Mouse (Mus musculus) monocyte, adult 59 days (primary cell): ENCODE results near the gene Cc2d1b. TPM values are rescaled to one million over a fixed set of nuclear protein-coding genes. Genes with fewer than 3 reads are reported as not detected.

Source experiments
- total RNA-seq, 2 experiments: library from RNA; stranded (reverse); gene quantifications; one replicate each; pipeline ENCODE4 v1.2.4; 2023

Cc2d1b gene
- 10 to 100 TPM; 41.1 to 45.2 TPM for total RNA-seq

GRCm38 (mm10) chr4:108619587-108620341, at the start of gene Cc2d1b:
Gene Cc2d1b, plus strand, starts transcription at chr4:108619940.

DNA sequence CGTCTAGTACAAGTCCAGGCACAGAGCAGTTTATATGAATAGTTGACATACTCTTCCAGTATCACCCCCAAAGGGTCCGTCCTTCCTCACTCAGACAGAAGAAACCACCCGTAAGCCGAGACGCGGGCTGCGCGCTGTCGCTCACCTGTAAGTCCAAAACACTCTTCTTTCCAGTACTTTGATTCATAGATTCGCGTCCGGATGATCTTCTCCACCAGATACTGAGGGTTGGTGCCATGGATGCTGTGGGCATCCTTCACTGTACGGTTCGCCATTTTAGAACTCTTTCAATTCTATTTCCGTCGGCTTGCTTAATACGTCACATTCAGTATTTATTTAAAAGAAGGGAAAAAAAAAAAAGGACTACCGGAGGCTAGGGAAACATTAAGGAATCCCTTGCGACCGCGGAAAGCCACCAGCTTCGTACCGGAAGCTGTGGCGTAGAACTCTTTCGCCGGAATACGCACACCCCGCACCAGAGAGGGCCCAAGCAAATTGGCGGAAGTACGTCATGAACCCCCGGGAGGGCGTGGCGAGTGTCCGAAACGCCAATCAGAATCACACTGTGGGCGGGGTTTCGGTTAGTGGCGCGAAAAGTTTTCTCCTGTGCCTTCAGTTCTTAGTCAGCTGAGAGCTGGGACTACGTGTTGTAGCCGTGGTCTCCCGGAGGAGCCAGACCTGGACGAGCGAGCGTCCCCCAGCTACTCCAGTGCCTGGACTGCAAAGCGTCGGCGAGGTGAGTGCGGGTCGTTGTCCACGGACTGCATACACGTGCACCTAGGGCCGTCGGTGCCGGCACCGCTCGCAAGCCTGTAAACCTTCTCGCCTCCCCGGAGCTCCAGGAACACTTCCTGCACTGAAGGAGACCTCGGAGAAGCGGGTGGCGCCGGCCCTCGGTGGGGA, 40.6 kb upstream of the Cc2d1b start, which contains the start of the genes Prpf38a and Orc1:
TSS of gene Prpf38a (minus strand) at position 497 of the 903 bp plus-strand sequence.
TSS of gene Orc1 (plus strand) at position 584 of the 903 bp plus-strand sequence.

Other genes with a start within 250 kb of the Cc2d1b start
- gene Shisal2a, start 236.6 kb upstream of the Cc2d1b start, total RNA-seq, result not detected
- 1 to 10 TPM in 1 of 2 experiments, under 1 TPM in 1; 0.70 to 1.3 TPM for gene Gpx7, start 213.0 kb upstream of the Cc2d1b start, total RNA-seq
- 10 to 100 TPM; 51.2 to 65.8 TPM for gene Tut4, start 160.5 kb upstream of the Cc2d1b start, total RNA-seq
- 10 to 100 TPM; 25.2 to 26.4 TPM for gene Prpf38a, start 40.6 kb upstream of the Cc2d1b start, total RNA-seq
- gene Orc1, start 40.5 kb upstream of the Cc2d1b start, total RNA-seq, result under 1 TPM; 0.26 to 0.70 TPM
- gene 3110021N24Rik, start 99.7 kb downstream of the Cc2d1b start, total RNA-seq, result 1 to 10 TPM; 2.4 to 2.6 TPM
- gene Zfyve9, start 160.9 kb downstream of the Cc2d1b start, total RNA-seq, result 100 to 1,000 TPM; 107 to 115 TPM
- 10 to 100 TPM; 50.0 to 52.2 TPM for gene Btf3l4, start 213.7 kb downstream of the Cc2d1b start, total RNA-seq
- 10 to 100 TPM; 42.1 to 46.1 TPM for gene Txndc12, start 214.7 kb downstream of the Cc2d1b start, total RNA-seq
- 10 to 100 TPM; 17.3 to 19.9 TPM for gene Kti12, start 227.8 kb downstream of the Cc2d1b start, total RNA-seq
- not detected for gene A730015C16Rik, start 228.7 kb downstream of the Cc2d1b start, total RNA-seq